In genomic region chr14:24468806-24469205, GRCm38 (mm10) we compare ENCODE assay signal across 6 mouse cellular contexts.
"Had no signal": no experiment of that assay in that cellular context is flagged by ENCODE, and none has a peak within 500 bp of the region (broad histone marks: within the 10 kb centered on the region; RNA-seq: fewer than 3 reads in every experiment).

No protein-coding gene starts in this region.

- DNase-seq: kidney, postnatal 36 days; layer of hippocampus, adult 9-11 months; liver; liver, embryonic 13.5 days; liver, postnatal 0 days; lung, postnatal 14 days had no signal
